Mouse (Mus musculus): ENCODE measurements around the gene Tnfrsf1a.
A peak's percentile ranks its signal among the peaks of the same experiment; 100 is the strongest.
"Not testable (repeated sequence)": the region's sequence is repeated elsewhere in the genome, so short reads cannot be mapped to it uniquely, and the experiment has no call there.

The Tnfrsf1a gene

DNA sequence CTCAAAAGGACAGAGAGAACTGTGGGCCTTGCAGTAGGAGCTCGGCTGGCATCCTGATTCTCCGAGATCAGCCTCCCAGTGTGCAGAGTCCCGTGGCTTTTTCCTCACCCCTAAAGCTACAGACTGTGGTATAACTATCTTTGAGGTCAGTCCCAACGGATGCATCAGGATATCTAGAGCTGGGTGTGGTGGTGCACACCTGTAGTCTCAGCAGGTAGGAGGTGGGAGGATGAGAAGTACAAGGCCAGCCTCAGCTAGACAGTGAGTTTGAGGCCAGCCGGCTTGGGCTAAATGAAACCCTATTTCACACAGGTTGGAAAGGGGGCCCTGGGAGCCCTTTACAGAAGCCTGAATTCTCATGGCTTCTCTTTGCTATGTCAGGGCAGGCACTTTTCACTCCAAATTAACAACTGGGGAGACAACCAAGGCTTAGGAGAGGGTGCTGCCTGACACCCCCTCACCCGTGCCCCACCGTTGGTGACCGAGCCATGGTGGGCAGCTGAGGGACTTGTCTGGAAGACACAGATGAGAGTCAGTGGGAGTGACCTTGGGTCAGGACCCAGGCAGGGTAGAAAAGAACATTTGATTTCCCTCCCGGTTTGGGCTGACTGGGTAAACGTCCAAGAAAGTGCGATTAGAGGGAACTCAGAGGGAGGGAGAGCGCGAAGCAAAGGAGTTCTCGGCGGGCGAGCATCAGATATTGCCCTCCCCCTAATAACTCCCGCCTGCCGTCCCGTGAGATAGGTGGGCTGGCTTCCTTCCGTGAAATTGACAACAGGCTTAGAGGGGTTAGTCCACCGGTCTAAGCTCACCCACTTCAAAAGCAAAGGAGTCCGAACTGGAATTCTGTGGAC, at the start of gene Tnfrsf1a:
Tnfrsf1a (plus strand) TSS at position 642 of the 854 bp plus-strand sequence.
- DNase-seq (ENCODE audit: low spot score) = peak; percentile 36

DNA sequence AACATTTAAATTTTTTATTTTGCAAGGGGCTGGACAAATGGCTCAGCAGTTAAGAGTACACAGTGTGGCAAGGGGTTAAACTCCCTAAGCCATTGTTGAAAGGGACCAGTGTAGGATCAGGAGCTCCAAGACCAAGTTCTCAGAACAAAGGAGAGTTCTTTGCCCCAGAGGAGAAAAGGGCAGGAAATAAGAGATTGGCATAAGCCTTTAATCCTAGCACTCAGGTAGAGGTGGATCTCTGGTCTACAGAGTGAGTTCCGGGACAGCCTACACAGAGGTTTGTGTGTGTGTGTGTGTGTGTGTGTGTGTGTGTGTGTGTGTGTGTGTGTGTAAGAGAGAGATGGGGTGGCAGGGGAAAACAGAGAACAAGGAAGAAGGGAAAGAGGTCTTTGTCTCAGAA, 48.2 kb upstream of the Tnfrsf1a start:
- DNase-seq (ENCODE audit: low spot score) = no peak

DNA sequence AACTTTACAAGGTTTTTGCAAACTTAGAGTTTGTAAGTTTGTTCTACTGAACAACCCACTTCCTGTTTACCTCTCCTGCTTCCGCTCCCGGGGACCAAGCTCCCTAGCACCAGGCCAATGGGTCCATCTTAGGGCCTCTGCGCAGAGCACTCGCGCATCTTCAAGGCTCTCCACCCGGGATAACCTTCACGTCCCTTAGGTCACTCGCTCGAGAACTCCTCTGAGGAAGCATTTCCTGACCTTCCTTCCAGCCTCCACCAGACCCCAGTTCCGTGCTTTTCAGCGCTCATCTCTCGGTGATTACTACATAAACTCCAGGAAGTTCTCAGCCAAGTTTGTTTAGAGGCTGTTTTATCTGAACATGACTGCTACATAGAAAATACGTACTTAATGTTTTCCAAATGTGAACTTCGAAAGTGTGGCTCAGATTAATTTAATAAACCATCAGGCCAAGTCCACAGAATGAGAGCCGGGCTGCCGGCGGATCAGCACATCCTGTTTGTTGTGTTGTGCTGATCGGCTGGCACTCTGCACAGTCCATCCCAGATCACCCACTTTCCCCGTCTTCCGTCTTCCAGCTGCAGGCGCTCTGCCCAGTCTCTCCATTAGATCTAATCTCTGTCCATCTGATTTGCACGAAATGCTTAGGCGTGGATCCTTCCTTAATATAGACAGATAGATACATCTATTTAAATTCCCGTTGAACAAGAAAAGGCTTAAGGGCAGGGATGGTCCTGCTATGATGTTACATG, 46.8 kb upstream of the Tnfrsf1a start:
- DNase-seq (ENCODE audit: low spot score) = no peak

DNA sequence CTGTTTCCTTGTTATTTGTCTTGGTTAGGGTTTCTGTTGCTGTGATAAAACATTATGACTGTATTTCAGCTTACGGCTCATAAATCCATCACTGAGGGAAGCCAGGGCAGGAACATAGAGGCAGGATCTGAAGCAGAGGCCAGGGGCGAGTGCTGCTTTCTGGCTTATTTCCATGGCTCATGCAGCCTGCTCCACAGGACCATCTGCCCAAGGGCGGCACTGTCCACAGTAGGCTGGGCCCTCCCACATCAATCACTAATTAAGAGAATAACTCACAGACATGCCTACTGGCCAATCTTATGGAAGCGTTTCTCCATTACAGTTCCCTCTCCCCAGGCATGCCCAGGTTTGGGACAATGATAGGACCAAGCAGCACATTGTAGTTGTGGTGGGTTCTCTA, 45.9 kb upstream of the Tnfrsf1a start:
- DNase-seq (ENCODE audit: low spot score) = no peak

DNA sequence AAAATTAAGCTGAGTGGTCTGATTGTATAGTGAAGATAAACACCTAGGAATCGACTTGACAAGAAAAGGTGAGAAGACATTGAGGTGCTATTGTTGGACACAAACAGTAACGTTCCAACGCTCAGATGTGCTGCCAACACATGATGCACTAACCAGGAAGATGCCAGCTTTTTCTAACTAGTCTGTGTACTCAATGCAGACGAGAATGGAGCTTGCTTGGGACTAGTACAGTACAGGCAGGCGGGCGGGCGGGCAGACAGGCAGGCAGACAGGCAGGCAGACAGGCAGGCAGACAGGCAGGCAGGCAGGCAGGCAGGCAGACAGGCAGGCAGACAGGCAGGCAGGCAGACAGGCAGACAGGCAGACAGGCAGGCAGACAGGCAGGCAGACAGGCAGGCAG, 44.8 kb upstream of the Tnfrsf1a start:
- not testable (repeated sequence) for DNase-seq (ENCODE audit: low spot score)

DNA sequence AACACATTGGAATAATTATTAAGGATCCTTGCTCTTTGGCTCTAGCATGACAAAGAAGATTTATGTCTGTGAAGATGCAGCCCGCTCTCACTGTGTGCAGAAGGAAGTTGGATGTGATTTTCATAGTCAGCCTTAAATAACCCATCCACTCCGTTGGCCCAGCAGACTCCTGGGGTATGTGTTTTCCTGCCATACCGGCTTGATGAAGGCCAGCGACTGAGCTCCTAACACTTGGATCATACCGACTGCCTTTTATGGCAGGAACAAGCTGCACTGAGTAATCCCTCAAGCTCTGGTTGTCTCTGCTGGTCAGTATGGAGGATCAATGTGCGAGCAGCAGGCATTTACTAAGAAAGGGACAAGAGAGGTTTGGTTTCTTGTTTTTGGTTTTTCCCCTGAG, 43.7 kb upstream of the Tnfrsf1a start:
- DNase-seq (ENCODE audit: low spot score) = no peak

DNA sequence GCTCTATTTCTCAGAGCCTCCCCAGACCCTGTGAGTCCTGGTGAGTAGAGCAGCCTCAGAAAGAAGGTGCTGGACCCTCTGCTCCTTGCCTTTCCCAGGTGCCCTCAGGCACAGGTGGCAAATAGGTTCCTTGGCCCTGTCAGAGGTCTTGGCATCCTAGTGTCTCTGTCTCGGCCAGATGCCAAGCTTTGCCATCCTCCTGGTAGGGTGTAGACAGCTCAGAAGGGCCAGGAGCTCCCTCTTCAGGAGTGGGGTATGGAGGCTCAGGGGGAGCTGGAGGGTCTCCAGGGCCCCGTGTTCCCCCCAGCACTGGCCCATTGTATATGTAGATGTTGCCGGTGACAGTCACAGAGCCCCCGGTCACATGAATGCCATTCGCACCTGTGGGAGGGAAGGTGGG, 42.1 kb upstream of the Tnfrsf1a start:
- no peak for DNase-seq (ENCODE audit: low spot score)

DNA sequence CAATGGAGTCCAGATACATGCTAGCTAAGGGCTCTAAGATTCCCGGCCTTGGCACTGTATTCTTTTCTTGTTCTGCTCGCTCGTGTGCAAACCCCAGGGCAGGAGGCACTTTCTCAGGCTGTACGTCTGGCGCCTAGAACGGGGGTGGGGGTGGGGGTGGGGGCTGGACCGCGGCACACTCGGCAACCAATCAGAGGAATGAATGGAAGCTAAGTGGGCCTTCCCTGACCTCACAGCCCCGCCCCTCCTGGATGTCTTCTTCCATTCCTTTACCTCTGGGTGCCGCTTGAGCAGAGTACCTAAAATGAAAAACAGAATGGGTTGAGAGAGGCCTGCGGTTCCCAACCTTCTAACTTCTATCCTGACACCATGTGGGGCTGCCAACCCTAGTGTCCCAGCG, 40.2 kb upstream of the Tnfrsf1a start:
- no peak for DNase-seq (ENCODE audit: low spot score)

DNA sequence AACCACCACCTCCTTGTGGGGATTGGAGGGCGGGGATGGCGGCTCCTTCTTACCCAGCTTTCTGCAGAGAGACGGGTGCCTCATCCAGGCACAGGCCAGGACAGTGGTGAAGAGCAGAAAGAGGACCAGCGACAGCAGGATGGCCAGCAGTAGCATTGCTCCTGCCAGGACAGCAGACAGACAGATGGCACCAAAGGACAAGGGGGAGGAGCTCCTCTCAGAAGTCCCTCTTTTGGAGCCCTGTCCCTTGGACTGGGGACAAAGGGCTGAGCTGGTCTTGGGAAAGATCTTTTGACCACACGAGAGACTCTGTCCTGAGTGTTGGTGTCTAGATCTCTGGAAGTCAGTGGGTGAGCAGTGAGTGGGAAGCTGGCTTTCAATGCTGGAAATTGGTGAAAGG, 39.8 kb upstream of the Tnfrsf1a start:
- DNase-seq (ENCODE audit: low spot score) = no peak

DNA sequence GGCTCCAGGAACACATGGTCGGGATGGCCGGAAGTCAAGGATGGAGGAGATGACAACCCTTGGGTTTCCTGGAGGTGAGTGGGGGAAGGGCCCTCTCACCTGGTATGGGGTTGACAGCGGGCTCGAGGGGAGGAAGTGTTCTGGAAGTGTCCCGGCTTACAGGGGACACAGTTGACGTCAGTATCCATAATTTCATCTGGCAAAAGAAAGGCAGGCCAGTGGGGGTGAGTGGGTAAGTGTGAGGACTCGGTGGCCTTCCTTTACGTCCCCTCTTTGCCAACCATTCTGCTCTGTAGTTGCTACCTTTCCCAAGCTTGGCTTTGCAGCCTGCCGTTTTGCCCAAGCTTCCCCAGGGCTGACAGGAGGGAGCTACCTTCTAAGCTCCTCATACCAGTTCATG, 37.0 kb upstream of the Tnfrsf1a start:
- no peak for DNase-seq (ENCODE audit: low spot score)

DNA sequence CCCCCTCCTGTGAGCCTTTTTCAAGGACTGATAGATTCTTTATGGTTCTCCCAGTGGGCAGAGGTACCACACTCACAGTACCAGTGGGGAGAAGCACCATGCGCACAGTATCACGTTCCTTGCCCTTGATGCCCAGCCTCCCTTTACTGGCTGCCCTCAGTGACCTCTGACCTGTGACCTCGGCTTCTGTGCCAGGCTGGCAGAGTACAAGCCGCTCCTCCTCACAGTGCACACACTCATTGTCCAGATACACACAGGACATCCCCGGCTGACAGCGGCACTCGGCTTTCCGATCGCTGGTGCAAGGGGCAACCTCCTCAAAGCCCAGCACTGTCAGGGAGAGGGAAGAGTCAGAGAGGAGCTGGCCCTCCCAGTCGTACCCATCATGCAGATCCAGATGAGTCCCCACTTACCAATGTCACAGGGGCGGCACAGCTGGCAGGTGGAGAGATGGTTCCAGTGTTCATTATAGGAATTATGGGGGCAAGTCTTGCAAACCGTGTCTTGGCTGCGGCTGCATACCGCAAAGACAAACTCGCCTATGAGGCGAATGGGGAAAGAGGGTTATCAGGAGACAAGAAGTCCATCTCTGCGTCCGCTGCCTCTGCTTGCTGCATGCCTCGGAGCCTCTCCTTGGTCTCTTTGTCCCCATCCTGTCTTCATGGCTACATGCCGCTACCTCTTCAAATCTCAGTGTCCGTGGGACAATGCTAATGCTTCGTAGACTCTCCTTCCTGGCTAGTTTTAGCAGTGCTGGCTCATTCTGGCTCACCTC, 36.4 kb upstream of the Tnfrsf1a start:
- DNase-seq (ENCODE audit: low spot score) = no peak

DNA sequence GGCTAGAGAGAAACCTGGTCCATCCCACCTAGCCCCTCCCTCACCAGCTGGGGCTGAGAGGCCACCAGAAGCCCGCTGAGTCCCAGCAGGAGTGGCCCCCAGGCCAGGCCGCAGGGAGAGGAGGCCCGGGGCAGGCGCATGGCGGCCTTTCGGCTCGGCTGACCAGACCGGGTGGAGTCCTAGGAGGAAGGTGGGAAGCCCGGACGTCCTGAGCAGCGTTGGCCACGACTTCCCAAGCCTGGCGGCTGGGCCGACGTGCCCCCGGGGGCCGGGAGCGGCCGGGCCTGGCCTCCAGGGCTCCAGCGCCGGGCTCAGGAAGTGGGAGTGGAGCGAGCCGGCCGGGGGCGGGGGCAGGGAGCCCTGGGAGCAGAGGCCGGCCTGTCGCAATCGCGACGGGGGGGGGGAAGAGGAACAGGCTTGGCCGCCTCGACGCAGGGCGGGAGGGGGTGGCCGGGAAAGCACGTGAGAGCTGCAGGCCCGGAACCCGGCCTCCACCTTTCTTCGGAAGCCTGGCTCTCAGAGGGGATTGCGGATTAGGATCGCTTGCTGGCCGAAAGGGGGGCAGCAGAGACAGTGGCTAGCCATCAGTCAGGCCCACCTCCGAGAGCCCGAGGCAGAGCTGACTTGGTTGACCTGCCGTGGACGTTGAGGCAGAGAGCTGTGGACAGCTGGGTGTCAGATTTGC, 35.5 kb upstream of the Tnfrsf1a start, which contains the start of gene Ltbr:
Ltbr (minus strand) TSS at position 340 of the 685 bp plus-strand sequence.
- peak; percentile 89 for DNase-seq (ENCODE audit: low spot score)

DNA sequence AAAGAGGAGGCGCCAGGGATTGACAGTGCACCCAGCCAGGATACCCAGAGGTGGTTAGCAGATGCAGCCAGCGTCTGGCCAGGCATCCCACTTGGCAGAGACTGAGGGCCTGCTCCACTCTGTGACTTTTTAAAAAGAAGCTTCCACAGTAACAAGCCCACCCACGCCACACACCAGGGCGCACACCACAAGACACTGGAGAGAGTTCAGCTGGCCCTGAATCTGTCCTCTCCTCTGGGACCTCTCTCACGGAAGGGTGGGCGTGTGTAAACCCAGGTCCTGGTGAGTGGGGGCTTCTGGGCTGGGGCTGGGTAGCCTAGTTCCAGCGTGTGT, 35.0 kb upstream of the Tnfrsf1a start:
- no peak for DNase-seq (ENCODE audit: low spot score)

DNA sequence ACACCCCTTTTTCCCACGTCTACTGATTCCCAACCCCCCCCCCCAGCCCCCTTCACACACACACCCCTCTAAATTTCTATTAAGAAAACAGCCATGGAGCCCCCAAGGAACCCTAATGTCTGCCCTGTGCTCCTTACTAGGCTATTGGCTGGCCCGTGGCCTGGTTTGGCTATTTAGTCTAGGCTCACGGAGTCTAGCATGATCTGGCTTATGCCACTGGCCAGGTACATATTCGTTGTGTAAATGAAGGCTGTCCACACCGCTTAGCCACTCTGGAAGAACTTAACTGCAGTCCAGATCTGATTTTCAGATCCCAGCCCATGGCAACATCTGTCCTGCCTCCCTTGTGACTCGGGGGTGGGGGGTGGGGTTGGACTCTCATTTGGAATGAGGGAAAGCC, 34.4 kb upstream of the Tnfrsf1a start:
- no peak for DNase-seq (ENCODE audit: low spot score)

DNA sequence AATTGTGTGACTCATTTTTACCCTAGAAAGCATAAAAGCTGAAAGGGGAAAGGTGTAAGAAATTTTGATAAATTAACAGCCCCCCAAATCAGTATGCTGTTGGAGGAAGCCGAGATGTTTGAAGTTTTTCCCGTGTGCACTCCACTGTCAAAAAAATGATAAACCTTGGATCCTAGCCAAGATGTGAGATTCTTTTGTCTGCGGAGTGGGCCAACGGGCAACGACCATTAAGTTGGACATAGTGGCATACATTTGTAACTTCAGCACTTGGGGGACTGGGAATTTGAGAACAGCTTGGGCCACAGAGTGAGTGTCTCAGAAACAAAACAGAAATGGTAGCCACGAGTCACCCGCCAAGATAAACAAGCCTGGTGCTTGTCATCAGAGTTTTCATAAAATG, 32.1 kb upstream of the Tnfrsf1a start:
- DNase-seq (ENCODE audit: low spot score) = no peak

DNA sequence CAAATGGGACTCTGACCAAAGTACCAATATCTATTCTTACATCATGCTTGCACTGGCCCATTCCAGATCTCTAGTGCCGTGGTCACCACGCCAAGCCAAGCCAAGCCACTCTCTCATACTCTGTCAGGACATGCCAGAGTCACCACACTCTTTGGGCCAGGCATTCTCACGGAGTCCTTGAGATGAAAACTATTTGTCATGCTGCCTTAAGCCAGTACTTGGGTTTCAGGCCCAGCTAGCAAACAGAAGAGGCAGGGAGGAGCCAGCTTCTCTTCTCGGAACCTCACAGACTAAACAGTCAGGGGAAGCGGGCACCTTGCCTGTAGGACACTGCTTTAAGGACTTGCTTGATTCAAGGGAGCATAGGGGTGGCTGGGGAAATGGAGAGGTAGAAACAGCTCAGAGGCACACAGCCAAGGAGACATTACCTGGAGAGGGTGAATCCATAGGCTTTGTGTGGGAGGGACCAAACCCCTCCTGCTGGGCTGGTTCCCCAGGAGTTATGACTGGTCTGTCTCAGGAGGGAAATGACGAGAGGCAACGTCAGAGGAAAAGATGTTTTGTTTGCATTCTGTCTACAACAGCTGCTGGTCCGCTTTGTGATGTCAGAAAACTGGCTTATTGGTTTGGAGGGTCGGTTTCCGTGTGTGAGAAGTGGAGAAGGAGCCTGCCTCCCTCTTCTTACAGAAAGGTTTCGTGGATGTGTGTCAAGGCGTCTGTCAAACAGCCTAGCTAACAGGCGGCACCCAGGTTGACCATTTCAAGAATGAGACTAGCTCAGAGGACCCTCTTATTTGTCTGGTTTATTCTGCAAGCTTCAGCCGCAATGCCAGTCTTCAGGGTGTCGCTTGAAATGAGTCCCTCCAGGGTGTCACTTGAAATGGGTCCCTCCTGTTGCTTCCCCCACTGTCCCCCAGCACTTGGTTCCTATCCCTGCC, 29.9 kb upstream of the Tnfrsf1a start:
- DNase-seq (ENCODE audit: low spot score) = no peak

DNA sequence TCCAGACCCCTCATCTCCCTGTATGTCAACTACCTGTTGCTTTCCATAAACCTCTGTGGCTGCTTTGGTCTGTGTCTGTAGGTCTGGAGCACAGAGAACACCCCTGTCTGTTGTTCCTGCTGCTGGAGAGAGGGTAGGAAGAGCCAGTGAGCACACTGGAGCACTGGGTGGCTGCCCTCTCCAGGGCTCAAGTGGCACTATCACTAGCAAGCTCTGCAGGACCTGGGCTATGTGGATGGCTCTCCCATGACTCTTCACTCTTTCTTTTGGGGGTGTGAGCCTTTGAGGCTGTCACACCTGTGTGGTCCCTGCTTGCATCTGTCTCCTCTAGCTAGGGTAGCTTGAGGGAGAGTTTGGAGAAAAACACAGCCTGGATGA, 29.3 kb upstream of the Tnfrsf1a start:
- no peak for DNase-seq (ENCODE audit: low spot score)

DNA sequence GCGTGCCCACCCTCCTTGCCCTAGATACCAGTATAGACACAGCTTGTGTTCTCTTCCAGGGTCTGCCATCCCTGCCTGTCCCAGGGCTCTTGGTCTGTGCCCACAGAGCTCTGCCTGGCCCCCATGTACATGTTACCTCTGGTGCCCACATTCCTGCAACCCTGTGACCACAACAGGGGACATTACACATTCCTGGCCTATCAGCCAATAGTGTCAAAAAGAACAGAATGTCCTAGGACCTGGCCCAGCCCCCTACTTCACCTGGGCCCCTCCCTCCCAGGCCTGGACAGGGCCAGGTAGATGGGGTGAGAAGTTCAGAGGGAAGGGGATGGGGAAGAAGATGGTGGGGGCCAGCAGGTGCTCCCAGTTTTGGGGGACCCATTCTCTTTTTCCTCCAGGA, 28.8 kb upstream of the Tnfrsf1a start, which contains the start of gene Scnn1a:
Scnn1a (plus strand) TSS at position 337 of the 400 bp plus-strand sequence.
- DNase-seq (ENCODE audit: low spot score) = no peak

DNA sequence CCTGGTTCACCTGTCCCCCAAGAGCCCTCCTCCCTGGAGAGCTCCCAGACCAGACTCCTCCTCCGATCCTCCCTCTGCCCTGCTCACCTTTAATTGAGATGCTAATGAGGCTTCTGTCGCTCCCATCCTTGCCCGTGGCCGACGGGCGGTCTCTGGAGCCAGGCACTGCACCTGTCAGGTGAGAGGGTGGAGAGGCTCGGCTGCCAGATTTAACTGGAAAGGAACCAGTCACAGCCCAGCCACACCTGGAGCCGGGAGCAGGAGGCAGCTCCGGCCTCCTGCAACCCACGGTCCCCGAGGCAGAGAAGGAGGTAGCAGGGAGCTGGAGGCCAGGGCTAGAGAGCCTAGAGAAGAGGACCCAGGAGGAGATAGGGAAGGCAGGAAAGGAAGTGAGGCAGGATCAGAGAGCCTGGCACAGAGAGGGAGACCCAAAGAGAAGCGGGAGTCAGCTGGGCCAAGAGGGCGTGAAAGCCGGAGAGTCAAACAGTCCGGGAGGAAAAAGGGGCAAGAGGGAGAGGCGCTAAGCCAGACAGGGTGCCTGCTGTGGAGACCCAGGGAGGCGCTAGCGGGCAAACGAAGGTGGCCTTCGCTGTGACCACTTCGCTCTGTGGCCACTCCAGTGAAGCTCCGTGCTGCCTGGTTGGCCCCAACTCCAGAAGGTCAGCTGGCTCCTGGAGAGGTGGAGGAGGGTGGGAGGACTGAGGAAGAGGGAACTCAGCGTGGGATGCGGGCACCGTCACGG, 27.9 kb upstream of the Tnfrsf1a start:
- peak; percentile 34 for DNase-seq (ENCODE audit: low spot score)

DNA sequence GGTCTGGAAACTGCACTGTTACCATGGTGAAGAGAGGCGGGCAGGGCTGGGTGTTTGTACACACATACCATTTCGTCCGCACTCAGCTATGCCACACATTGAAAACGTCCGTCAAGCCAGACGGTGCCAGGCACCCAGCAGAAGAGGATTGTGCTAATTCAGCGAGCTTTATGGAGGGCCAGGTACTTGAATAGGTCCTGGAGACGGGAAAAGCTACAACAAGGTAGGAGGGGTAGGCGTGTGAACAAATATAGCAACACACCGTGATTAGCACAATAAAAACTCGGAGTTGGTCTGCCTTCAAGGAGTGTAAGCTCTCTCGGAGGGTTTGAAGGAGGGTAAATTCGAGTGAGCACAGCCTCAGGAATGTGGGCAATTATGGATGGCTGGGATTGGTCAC, 26.4 kb upstream of the Tnfrsf1a start:
- no peak for DNase-seq (ENCODE audit: low spot score)
